Mouse (Mus musculus) left cerebral cortex, adult 8-10 months (tissue): ENCODE results near the gene Pnp2. TPM values are rescaled to one million over a fixed set of nuclear protein-coding genes. Genes with fewer than 3 reads are reported as not detected.

Source experiments
- DNase-seq, 2 experiments: peaks; one replicate each; pipeline ENCODE4 v3.0.0; 2022; ENCODE audit warnings: low spot score in 2 of 2
- total RNA-seq, 4 experiments: library from RNA; stranded (reverse); gene quantifications; 2 replicates each; pipeline ENCODE4 v1.2.4; 2022

The Pnp2 gene
- total RNA-seq, 4 experiments from 2014 or later, result 1.2 to 2.0 (median 1.4) TPM

DNA sequence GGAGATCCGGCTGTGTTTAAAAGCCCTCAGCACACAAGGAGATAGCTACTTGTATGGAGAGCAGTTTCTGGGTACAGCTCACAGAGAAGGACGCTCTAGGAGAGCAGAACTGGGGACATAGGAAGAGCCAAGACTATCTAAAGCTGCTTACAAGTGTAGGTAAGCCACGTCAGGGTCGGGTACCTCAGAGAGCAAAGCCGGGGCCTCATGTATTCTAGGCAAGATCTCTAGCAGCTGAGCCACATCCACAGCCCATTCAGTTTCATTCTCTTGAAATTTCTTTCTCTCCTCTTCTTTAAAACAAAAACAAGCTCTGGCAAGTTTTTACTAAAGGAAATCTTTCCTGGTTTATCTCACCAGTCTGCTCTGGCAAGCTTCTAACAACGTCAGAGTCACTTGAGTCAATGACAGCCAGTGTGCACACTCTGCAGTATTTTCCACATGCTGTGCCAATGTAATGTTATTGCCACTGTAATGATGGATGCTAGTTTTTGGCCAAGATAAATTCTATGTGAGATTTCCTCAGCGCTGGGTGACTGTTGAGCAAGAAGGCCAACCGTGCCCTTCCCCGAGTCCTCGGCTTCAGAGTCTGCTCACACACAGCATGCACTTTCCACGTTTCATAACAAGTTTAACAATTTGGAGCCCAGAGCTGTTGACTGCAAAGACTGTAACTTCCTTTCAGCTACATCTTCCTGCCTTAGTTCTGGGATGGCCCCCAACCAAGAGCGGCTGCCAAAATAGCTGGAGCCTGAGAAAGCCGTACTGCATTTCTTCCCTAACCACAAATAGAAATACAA is 52.3 kb downstream of the Pnp2 start:
- peak; percentile 16 to 25 for DNase-seq

DNA sequence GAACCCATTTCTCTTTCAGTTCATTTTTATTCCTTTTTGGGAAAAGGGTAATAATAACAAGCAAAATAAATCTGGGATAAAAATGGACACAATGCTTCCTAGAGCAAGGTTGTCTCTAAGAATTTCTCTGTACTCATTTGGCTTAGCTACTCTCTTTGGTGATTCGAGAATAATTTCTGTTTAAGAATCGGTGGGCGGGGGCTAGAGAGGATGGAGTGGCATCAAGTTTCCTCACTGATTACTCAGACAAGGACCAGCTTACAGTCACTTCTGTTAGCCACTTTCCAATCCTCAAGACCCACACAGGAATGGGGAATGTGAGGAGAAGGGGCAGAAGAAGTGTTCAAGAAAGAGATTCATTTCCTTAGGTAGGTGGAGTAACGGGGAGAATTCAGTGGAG is 53.0 kb downstream of the Pnp2 start:
- DNase-seq, result no peak

DNA sequence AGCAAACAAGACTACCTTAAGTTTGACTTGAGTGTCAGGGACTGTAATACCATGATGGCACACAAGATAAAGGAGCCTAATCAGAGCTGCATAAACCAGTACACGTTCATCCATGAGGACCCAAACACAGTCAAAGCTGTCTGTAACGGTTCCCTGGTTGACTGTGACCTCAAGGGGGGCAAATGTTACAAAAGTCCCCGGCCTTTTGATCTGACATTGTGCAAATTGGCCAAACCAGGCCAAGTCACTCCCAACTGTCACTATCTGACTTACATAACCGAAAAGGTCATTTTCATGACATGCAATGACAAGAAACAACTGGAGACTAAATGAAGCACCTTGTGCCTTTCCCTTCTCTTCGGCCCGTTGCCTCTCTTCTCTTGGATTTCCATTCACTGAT is 53.8 kb downstream of the Pnp2 start:
- no peak for DNase-seq

Other genes starting within 250 kb of the Pnp2 start
- not detected for gene Olfr748, start 248.6 kb upstream of the Pnp2 start, total RNA-seq
- gene Olfr749, start 210.9 kb upstream of the Pnp2 start, total RNA-seq, result not detected
- gene Ttc5, start 170.5 kb upstream of the Pnp2 start, total RNA-seq, result 10 to 100 TPM; 49.2 to 55.3 (median 52.1) TPM
- gene Ccnb1ip1, start 148.3 kb upstream of the Pnp2 start, total RNA-seq, result under 1 TPM in 2 of 4 experiments, not detected in 2; 0.24 to 0.32 TPM
- gene Parp2, start 148.2 kb upstream of the Pnp2 start, total RNA-seq, result 10 to 100 TPM; 20.9 to 28.0 (median 25.9) TPM
- gene Tep1, start 85.4 kb upstream of the Pnp2 start, total RNA-seq, result 1 to 10 TPM; 4.4 to 7.1 (median 5.7) TPM
- gene Klhl33, start 58.5 kb upstream of the Pnp2 start, total RNA-seq, result 1 to 10 TPM; 5.5 to 8.3 (median 6.6) TPM
- 10 to 100 TPM; 30.1 to 36.2 (median 33.2) TPM for gene Osgep, start 31.1 kb upstream of the Pnp2 start, total RNA-seq
- gene Apex1, start 31.0 kb upstream of the Pnp2 start, total RNA-seq, result 10 to 100 TPM; 55.5 to 64.8 (median 60.2) TPM
- 100 to 1,000 TPM in 3 of 4 experiments, 10 to 100 TPM in 1; 92.6 to 121 (median 109) TPM for gene Pip4p1, start 25.1 kb upstream of the Pnp2 start, total RNA-seq
- 10 to 100 TPM; 10.4 to 17.7 (median 16.6) TPM for gene Pnp, start 24.9 kb upstream of the Pnp2 start, total RNA-seq
- 10 to 100 TPM in 1 of 4 experiments, 1 to 10 TPM in 3; 6.5 to 18.1 (median 8.9) TPM for gene Gm49342, start 11.5 kb upstream of the Pnp2 start, total RNA-seq
- under 1 TPM in 1 of 4 experiments, not detected in 3; 0.23 TPM for gene Rnase10, start 51.8 kb downstream of the Pnp2 start, total RNA-seq
- not detected for gene Rnase9, start 85.9 kb downstream of the Pnp2 start, total RNA-seq
- not detected for gene Rnase11, start 94.2 kb downstream of the Pnp2 start, total RNA-seq
- not detected for gene Rnase12, start 101.7 kb downstream of the Pnp2 start, total RNA-seq
- gene Olfr750, start 118.4 kb downstream of the Pnp2 start, total RNA-seq, result not detected
- 10 to 100 TPM; 15.6 to 31.6 (median 22.1) TPM for gene Rnase4, start 135.1 kb downstream of the Pnp2 start, total RNA-seq
- gene Ang, start 135.2 kb downstream of the Pnp2 start, total RNA-seq, result 1 to 10 TPM; 4.6 to 9.5 (median 5.3) TPM
- gene Eddm3b, start 158.4 kb downstream of the Pnp2 start, total RNA-seq, result not detected
- gene Rnase6, start 167.9 kb downstream of the Pnp2 start, total RNA-seq, result under 1 TPM in 2 of 4 experiments, not detected in 2; 0.24 to 0.32 TPM
- gene Rnase1, start 190.8 kb downstream of the Pnp2 start, total RNA-seq, result 1 to 10 TPM in 1 of 4 experiments, under 1 TPM in 3; 0.67 to 2.4 (median 0.85) TPM
- gene Rnase2b, start 206.3 kb downstream of the Pnp2 start, total RNA-seq, result not detected
- 1 to 10 TPM in 1 of 4 experiments, not detected in 3; 1.3 TPM for gene Ang2, start 243.2 kb downstream of the Pnp2 start, total RNA-seq
- gene Ear14, start 247.4 kb downstream of the Pnp2 start, total RNA-seq, result not detected